Mouse (Mus musculus): ENCODE results near the gene Arl13b. TPM values are rescaled to one million over a fixed set of nuclear protein-coding genes. Genes with fewer than 3 reads are reported as not detected.

The Arl13b gene
- polyA plus RNA-seq (2012; rRNA removed): 13.2 and 16.6 TPM in 2 replicates

GRCm38 (mm10) chr16:62846498-62847312, at the start of gene Arl13b:
TSS of gene Arl13b (minus strand) at chr16:62847040.

GRCm38 (mm10) chr16:62854191-62855068, 7.6 kb upstream of the Arl13b start, which contains the start of gene Pros1:
TSS of gene Pros1 (plus strand) at chr16:62854307.

GRCm38 (mm10) chr16:62814491-62814890, 32.3 kb downstream of the Arl13b start, which contains the start of gene Stx19:
TSS of gene Stx19 (plus strand) at chr16:62814676.

DNA sequence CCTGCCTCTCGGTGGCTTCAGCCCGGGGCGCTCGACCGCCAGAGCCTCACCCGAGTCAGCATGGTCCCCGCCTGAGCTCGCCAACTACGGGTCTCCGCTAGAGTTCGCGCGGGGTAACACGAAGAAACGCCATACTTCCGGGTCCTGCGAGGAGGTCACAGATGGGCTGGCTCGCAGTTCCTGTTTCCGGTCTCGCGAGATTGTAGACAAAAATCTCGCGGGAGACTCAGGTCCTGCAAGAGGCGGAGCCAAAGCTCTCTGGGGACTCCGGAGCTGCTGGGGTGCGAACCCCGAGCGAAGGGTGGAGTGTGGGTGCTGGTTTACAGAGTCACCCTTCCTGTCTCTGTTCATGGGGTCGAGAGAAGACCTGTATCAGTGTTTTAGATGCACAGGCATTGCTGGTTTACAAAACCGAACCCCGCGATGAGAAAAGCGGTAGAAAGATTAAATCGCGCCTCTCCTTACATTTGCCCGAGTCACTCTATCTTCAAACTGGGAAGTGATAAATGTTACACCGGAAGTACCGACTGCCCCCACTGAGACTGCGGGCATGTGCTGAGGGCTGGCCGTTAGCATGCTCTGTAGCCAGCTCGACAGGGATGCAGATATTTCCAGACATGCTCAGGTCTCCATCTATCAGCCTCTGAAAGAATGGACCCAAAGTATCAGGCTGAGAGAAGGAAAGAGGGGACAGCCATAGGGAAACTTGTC, 60.1 kb downstream of the Arl13b start, which contains the start of gene Nsun3:
Gene Nsun3, minus strand, starts transcription at position 198 of the 711 bp plus-strand sequence.

Other genes starting within 250 kb of the Arl13b start
- gene Nsun3, start 60.2 kb downstream of the Arl13b start, polyA plus RNA-seq (2012; rRNA removed): 8.4 and 8.5 TPM in 2 replicates
- gene Stx19, start 32.4 kb downstream of the Arl13b start, polyA plus RNA-seq (2012; rRNA removed): not detected in 2 replicates
- 6.3 and 6.4 TPM in 2 replicates for gene Pros1, start 7.3 kb upstream of the Arl13b start, polyA plus RNA-seq (2012; rRNA removed)